Mouse (Mus musculus): ENCODE data around the gene Olfr722.
"Not testable (repeated sequence)": the region's sequence is repeated elsewhere in the genome, so short reads cannot be mapped to it uniquely, and the experiment has no call there.

Olfr722 gene

GRCm38 (mm10) chr14:49901899-49902298 lies at the start of gene Olfr722:
Gene Olfr722, minus strand, starts transcription at chr14:49901999.
- DNase-seq (ENCODE audit: low spot score) = no peak

GRCm38 (mm10) chr14:49931687-49932086 lies 29.9 kb upstream of the Olfr722 start, which contains the start of gene Olfr723:
Gene Olfr723, minus strand, starts transcription at chr14:49931787.
- DNase-seq (ENCODE audit: low spot score) = not testable (repeated sequence)

GRCm38 (mm10) chr14:49860387-49860786 lies 41.4 kb downstream of the Olfr722 start:
- peak; percentile 11 for DNase-seq (ENCODE audit: low spot score)

Data from layer of hippocampus, adult 11-12 months (tissue).